Mouse (Mus musculus): ENCODE data around the gene Nfib. TPM values are rescaled to one million over a fixed set of nuclear protein-coding genes. Genes with fewer than 3 reads are reported as not detected.

Nfib gene
- polyA plus RNA-seq, 1 experiment from 2014 or later = 58.8 TPM

DNA sequence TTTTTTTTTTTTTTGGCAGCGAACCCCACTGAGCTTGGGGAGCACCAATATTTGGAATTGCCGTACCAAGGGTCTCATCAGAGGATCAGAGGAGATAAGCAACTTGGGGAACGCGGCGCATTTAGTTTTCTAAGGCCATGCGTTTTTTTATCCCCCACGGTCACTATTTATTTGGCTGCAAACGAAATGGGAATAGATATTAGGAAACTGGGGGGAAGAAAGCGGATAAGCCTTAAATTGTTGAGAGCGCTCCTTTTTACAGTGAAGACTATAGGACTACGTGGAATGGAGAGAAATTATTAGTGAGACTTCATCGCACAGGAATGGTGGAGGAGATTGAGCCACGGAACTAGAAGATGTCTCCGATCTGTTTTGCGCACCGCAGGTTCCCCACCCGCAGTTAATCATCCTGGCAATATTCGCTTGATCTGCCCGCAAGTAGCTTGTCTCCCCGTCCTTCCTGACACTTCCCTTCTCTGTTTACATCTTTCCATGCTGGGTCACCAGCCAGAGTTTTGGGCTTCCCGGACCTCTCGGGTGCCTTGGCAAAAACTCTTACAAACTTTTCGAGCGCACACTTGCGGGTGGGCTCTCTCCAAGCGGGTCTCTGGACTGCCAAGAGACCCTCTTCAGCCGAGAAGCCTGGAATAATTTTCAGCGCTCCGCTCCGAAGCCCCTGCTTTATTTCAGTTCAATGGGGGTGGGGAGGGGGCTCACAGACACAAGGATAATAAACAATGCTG, 167.3 kb downstream of the Nfib start:
- Histone ChIP-seq H3K4me1 (replicated peaks) (peaks cover 43% of the 10 kb centered on the region), H3K4me2 (peak overlapping the region; percentile 77), H3K4me3 (replicated peaks) (peak overlapping the region; percentile 40), H3K9me3 (no peaks in the 10 kb centered on the region), H3K27ac (no peak overlapping the region), H3K27me3 (peaks cover 43% of the 10 kb centered on the region), H3K9ac (replicated peaks) (peak overlapping the region; percentile 48), H3K36me3 (no peaks in the 10 kb centered on the region)
- ATAC-seq (ENCODE audit: insufficient number of reproducible peaks, insufficient read depth, low FRiP score, low TSS enrichment, low read depth) = no peak
- WGBS = under 1% methylated on average over 30 of the region's 30 CpGs

DNA sequence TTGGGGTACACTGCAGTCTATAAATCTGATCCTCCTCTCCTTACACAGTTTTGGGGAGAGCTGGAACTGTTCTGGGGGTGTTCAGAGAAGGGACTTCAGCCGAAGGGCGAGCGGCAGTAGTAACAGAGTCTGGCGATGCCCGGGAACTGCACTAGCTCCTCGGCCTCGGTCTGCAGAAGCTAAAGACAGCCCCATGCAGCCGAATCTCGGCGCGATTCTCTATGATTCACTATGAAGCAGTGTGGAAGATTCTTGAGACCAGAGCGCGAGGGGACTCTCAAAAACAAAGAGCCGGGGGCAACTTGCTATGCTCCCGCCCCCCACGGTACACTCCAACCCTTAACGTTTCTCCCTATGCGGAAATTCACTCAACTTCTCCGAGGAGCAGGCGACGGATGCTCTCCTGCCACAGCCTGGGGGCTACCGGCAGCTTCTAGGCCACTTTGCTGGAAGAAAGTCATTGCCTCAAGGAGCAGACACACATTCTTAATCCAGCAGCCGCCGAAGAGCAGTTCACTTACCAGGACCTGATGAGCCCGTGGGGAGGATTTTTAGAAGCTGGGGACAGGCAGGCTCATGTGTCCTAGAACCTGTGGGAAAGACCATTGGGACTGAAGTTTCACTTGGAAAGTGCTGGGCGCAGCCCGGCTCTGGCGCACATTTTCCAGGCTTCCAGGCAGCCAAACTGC, 168.1 kb downstream of the Nfib start:
- Histone ChIP-seq H3K36me3 (no peaks in the 10 kb centered on the region), H3K4me3 (replicated peaks) (peak overlapping the region; percentile 40), H3K4me1 (replicated peaks) (peaks cover 50% of the 10 kb centered on the region), H3K4me2 (peak overlapping the region; percentile 77), H3K9ac (replicated peaks) (peak overlapping the region; percentile 57), H3K27me3 (peaks cover 43% of the 10 kb centered on the region), H3K27ac (no peak overlapping the region), H3K9me3 (no peaks in the 10 kb centered on the region)
- WGBS = under 1% methylated on average over 28 of the region's 28 CpGs
- ATAC-seq (ENCODE audit: insufficient number of reproducible peaks, insufficient read depth, low FRiP score, low TSS enrichment, low read depth) = no peak

DNA sequence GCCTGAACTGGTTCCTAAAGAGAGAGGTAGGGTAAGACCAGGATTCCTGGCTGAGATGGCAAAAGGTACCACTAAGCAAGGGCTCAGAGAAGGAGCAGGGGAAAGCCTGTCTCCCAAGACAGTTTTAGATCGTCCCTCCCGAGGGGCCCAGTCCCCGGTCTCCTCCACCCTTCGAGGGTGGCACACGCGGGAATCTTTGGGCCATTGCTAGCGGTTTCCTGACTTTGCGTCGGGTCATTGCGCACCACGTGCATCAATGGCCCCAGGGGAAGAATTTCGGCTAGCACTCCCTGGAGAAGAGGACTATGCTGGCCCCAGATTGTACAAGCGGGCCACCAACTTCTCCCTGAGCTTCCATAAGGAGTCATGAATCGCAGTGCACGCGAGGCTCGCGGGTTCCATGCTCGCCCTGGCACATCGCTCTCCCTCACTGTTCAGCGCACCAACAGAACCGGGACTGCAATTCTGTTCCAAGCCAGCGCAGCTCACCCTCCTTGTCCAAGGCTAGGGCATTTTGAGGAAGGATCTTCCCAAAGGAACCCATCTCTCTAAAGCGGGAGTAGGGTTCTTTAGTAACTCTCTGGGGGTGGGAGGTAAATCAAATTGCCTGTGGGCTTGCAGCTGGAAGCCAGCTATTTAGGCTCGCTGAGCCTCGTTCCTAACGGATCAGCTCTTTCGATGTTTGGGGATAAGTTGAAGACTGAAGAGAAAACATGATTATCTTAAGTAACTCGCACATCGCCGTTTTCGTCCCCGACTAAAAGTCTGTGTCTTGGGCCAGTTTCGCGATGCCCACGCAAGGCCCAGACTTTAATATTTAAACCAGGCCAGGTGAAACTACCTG, 168.9 kb downstream of the Nfib start:
- no peak for ATAC-seq (ENCODE audit: insufficient number of reproducible peaks, insufficient read depth, low FRiP score, low TSS enrichment, low read depth)
- Histone ChIP-seq H3K36me3 (no peaks in the 10 kb centered on the region), H3K4me2 (peak overlapping the region; percentile 77), H3K4me1 (replicated peaks) (peaks cover 49% of the 10 kb centered on the region), H3K9me3 (no peaks in the 10 kb centered on the region), H3K27ac (no peak overlapping the region), H3K4me3 (replicated peaks) (peak overlapping the region; percentile 40), H3K27me3 (peaks cover 43% of the 10 kb centered on the region), H3K9ac (replicated peaks) (peak overlapping the region; percentile 57)
- 2% methylated on average over 36 of the region's 36 CpGs for WGBS

DNA sequence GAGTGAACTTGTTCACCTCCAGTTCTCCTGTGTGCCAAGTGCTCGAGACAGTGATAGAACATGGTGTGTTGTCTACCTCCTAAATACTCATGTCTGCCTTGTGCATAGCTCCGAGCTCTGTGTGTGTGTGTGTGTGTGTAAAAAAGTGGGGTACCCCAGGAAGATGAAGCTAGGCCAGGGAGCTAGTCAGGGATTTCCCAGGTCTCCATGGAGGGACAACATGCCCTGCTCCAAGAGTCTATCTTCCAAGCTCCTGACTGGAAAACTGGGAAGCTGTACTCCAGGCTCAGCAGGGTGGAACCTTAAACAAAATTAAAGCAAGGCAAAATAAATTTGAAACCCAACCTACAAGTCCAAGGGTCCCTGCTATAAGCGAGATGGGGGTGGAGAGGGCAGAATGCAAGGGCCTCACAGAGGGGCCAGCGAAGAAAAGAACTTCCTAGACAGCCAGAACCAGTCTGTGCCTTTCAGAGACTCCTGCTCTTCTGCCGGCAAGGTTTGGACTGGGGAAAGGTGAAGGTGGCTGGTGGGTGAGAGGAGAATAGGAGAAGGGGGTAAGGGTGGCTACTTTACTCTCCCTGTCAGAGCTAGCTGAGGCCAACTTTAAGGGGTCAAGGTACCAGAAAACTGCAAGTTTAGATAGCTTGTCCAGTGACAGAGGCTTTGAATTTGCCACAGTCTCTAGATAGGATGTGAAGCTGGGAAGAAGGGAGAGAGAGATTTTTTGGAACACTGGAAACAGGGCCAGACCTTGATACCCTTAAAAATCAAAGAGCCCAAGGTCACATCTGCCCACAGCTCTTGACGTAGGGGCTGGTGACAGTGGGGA, 169.7 kb downstream of the Nfib start:
- WGBS = 44% methylated on average over 6 of the region's 6 CpGs
- Histone ChIP-seq H3K9ac (replicated peaks) (no peak overlapping the region), H3K27me3 (peaks cover 43% of the 10 kb centered on the region), H3K4me3 (replicated peaks) (no peak overlapping the region), H3K4me2 (peak overlapping the region; percentile 77; the same call in 1 of the 2 replicates), H3K4me1 (replicated peaks) (peaks cover 54% of the 10 kb centered on the region), H3K27ac (no peak overlapping the region), H3K9me3 (no peaks in the 10 kb centered on the region), H3K36me3 (no peaks in the 10 kb centered on the region)
- ATAC-seq (ENCODE audit: insufficient number of reproducible peaks, insufficient read depth, low FRiP score, low TSS enrichment, low read depth) = no peak

DNA sequence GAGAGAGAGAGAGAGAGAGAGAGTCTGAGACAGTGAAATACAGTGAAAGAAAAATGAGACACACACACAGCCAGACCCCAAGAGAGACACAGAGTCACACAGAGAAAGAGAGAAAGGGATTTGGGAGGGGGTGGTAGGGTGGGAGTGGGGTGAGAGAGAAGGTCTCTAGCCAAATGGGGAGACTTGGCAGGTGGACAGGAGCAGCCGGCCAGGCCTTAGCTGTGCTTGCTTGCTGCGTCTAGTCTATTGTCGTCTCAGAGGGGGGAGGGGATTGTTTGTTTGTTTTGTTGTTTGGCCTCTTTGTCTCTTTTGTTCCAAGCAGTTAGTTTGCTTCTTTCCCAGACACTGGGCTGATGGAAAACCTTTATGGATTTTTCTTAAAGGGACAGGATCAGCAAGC, 172.3 kb downstream of the Nfib start:
- no peak for ATAC-seq (ENCODE audit: insufficient number of reproducible peaks, insufficient read depth, low FRiP score, low TSS enrichment, low read depth)
- H3K4me3 ChIP-seq (replicated peaks) = no peak overlapping the region
- H3K27ac ChIP-seq = no peak overlapping the region
- peak overlapping the region; percentile 26; the same call in 1 of the 2 replicates for H3K4me2 ChIP-seq
- peaks cover 32% of the 10 kb centered on the region for H3K27me3 ChIP-seq
- 36% methylated on average over 3 of the region's 3 CpGs for WGBS
- peaks cover 47% of the 10 kb centered on the region for H3K4me1 ChIP-seq (replicated peaks)
- no peaks in the 10 kb centered on the region for H3K36me3 ChIP-seq
- peak overlapping the region; percentile 42; the same call in 1 of the 2 replicates for H3K9ac ChIP-seq (replicated peaks)
- H3K9me3 ChIP-seq = no peaks in the 10 kb centered on the region

DNA sequence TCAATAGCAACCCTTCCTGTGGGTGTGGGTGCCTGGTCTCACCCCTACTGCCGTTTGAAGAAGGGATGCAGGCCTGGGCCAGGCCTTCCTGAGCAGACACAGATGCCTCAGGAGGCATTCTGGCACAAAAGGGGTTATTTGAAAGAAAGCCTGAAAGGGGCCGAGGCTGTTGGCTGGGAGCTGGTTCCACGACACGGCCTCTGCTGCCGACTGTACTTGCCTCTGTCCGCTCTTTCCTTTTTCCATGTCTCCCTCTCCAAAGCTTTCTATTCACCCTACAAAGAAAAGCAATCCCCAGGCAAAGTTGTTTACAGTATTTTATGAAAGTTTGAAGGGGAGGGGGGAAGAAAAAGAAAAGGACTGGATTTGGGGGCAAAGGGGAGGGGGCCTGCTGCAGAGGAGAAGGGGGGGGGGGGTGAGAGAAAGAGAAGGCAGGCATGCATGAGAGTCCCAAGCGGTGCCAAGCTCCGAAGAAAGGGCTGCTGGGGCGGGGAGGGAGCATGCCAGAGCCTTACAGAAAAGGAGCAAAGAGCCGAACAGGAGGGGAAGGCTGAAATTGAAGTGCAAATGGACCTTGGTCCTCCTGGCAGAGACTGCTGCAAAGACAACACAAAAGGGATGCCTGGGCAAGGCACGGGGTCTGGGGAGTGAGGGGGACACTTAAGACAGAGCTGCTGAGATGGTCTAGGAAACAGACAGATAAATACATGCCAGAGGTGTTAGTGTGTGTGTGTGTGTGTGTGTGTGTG, 172.9 kb downstream of the Nfib start:
- Histone ChIP-seq H3K9ac (replicated peaks) (peak overlapping the region; percentile 42), H3K27me3 (peaks cover 32% of the 10 kb centered on the region), H3K36me3 (no peaks in the 10 kb centered on the region), H3K4me2 (peak overlapping the region; percentile 26), H3K27ac (peak overlapping the region; percentile 64), H3K4me1 (replicated peaks) (peaks cover 43% of the 10 kb centered on the region), H3K9me3 (no peaks in the 10 kb centered on the region), H3K4me3 (replicated peaks) (no peak overlapping the region)
- 13% methylated on average over 11 of the region's 11 CpGs for WGBS
- no peak for ATAC-seq (ENCODE audit: insufficient number of reproducible peaks, insufficient read depth, low FRiP score, low TSS enrichment, low read depth)

DNA sequence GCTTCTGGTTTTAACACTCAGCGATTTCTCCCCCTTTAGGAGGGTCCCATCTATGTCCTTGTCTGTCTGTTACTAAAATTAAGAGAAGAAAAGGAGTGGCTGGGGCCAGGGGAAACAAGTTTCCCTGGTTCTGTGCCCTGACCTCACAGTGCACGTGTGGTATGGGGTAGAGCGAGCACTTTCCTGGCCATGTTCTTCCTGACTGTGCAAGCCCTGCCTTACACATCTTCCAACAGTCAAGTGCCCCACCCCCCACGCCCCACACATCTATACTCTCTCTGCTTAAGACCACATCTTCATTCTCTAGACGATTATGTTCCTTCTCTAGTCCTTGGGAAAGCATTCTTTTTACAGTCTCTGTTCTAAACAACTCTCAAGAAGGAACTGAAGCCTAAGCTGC, 173.6 kb downstream of the Nfib start:
- Histone ChIP-seq H3K27me3 (peaks cover 32% of the 10 kb centered on the region), H3K9me3 (no peaks in the 10 kb centered on the region), H3K4me1 (replicated peaks) (peaks cover 36% of the 10 kb centered on the region), H3K4me3 (replicated peaks) (no peak overlapping the region), H3K4me2 (peak overlapping the region; percentile 26; the same call in 1 of the 2 replicates), H3K36me3 (no peaks in the 10 kb centered on the region), H3K9ac (replicated peaks) (no peak overlapping the region), H3K27ac (peak overlapping the region; percentile 64; the same call in 1 of the 2 replicates)
- WGBS = 54% methylated on average over 5 of the region's 5 CpGs
- no peak for ATAC-seq (ENCODE audit: insufficient number of reproducible peaks, insufficient read depth, low FRiP score, low TSS enrichment, low read depth)

DNA sequence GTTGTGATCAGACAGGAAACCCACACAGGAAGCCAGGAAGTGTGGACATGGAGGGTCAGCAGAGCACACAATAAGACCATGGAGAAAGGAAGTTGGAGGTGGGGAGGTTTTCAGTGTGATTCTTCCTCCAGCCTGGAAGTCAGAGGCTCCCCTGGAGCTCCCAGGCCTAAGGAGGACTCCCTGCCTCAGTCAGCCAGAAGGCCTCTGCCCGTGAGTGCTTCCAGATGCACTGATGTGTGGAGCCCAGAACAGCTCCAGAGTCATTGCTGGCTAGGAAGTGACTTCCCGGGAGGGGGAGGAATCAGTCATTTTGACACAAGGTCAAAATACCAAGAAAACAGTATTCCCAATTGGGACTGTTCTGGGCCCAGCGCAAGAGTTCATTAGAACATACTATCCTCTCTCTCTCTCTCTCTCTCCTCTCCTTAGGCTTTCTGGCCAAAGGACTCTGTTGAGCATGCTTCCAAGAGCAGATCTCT, 174.6 kb downstream of the Nfib start:
- Histone ChIP-seq H3K36me3 (no peaks in the 10 kb centered on the region), H3K4me1 (replicated peaks) (peaks cover 26% of the 10 kb centered on the region), H3K27ac (no peak overlapping the region), H3K9ac (replicated peaks) (no peak overlapping the region), H3K4me2 (no peak overlapping the region), H3K4me3 (replicated peaks) (no peak overlapping the region), H3K27me3 (peaks cover 23% of the 10 kb centered on the region), H3K9me3 (no peaks in the 10 kb centered on the region)
- 40% methylated on average over 3 of the region's 3 CpGs for WGBS
- no peak for ATAC-seq (ENCODE audit: insufficient number of reproducible peaks, insufficient read depth, low FRiP score, low TSS enrichment, low read depth)

DNA sequence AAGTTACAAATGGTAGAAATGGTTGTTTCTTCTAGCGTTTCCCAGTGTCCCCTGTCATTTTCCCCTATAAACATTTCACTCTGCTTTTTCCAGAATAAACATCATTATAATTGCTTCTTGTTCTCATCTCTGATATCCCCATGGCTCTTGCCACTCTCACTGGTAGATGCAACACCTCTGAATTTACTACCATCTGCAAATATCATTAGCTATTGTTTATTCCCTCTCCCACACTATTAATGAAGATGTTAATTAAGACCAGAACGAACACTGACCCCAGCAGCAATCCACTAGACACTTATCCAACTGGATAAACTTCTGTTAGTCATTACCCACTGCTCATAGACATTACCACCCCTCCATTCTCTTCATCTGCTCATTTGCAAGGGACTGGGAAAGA, 176.6 kb downstream of the Nfib start:
- peaks cover 22% of the 10 kb centered on the region for H3K4me1 ChIP-seq (replicated peaks)
- H3K4me3 ChIP-seq (replicated peaks) = no peak overlapping the region
- no peak overlapping the region for H3K27ac ChIP-seq
- H3K27me3 ChIP-seq = peaks cover 3% of the 10 kb centered on the region
- ATAC-seq (ENCODE audit: insufficient number of reproducible peaks, insufficient read depth, low FRiP score, low TSS enrichment, low read depth) = no peak
- H3K9ac ChIP-seq (replicated peaks) = no peak overlapping the region
- no peak overlapping the region for H3K4me2 ChIP-seq
- H3K36me3 ChIP-seq = no peaks in the 10 kb centered on the region
- WGBS = 38% methylated on average over 2 of the region's 2 CpGs
- H3K9me3 ChIP-seq = no peaks in the 10 kb centered on the region

DNA sequence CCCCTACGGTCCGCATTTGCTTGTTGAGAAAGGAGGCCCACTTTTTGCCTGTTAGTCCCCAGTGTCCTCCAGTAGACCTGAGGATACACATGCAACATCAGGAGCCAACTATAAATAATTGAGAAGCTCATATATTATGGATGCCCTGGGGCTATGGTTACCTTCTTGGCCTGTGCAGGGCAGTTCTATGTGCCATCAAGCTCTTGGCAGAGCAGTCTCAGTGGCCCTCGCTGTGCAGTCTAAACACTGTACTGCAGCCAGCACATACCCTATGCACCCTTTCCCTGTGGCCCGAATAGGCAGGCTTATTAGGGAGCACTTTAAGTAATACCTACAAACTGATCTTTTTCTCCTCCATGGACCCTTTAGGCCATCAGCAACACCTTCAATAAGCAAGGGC, 185.6 kb downstream of the Nfib start:
- no peaks in the 10 kb centered on the region for H3K9me3 ChIP-seq
- no peak overlapping the region for H3K27ac ChIP-seq
- no peaks in the 10 kb centered on the region for H3K27me3 ChIP-seq
- H3K4me2 ChIP-seq = no peak overlapping the region
- H3K4me1 ChIP-seq (replicated peaks) = peaks cover 3% of the 10 kb centered on the region; the same call in 1 of the 2 replicates
- no peaks in the 10 kb centered on the region for H3K36me3 ChIP-seq
- ATAC-seq (ENCODE audit: insufficient number of reproducible peaks, insufficient read depth, low FRiP score, low TSS enrichment, low read depth) = no peak
- 85% methylated on average over 4 of the region's 4 CpGs for WGBS
- H3K4me3 ChIP-seq (replicated peaks) = no peak overlapping the region
- H3K9ac ChIP-seq (replicated peaks) = no peak overlapping the region
